Mouse (Mus musculus) layer of hippocampus, postnatal 14 days (tissue): ENCODE data around the gene Rpgrip1l. TPM values are rescaled to one million over a fixed set of nuclear protein-coding genes. Genes with fewer than 3 reads are reported as not detected.

Source experiments
- DNase-seq, 2 experiments: peaks; one replicate each; pipeline ENCODE4 v3.0.0; 2021 to 2022; ENCODE audit warnings: low spot score in 2 of 2, mixed read lengths in 1 of 2
- total RNA-seq, 2 experiments: library from RNA; stranded (reverse); gene quantifications; 2 replicates each; pipeline ENCODE4 v1.2.3; 2021

Rpgrip1l gene
- total RNA-seq, 2 experiments from 2014 or later: 21.0 to 21.9 TPM

- no peak for DNase-seq
These were observed 32.4 kb downstream of the Rpgrip1l start for GRCm38 (mm10) chr8:91280467-91281212.

GRCm38 (mm10) chr8:91278060-91278459 is 35.0 kb downstream of the Rpgrip1l start:
- DNase-seq: no peak

GRCm38 (mm10) chr8:91276337-91276736 is 36.7 kb downstream of the Rpgrip1l start:
- no peak for DNase-seq

GRCm38 (mm10) chr8:91273493-91273892 is 39.6 kb downstream of the Rpgrip1l start:
- no peak for DNase-seq

GRCm38 (mm10) chr8:91269374-91269958 is 43.6 kb downstream of the Rpgrip1l start:
- DNase-seq: no peak

- no peak for DNase-seq
These were observed 48.5 kb downstream of the Rpgrip1l start for GRCm38 (mm10) chr8:91264564-91264963.

- DNase-seq: no peak
These were observed 49.1 kb downstream of the Rpgrip1l start for GRCm38 (mm10) chr8:91263939-91264338.

- DNase-seq: no peak
These were observed 51.5 kb downstream of the Rpgrip1l start for GRCm38 (mm10) chr8:91261598-91261997.

- DNase-seq: no peak
These were observed 62.1 kb downstream of the Rpgrip1l start for GRCm38 (mm10) chr8:91250966-91251365.

GRCm38 (mm10) chr8:91249758-91250466 is 63.1 kb downstream of the Rpgrip1l start:
- DNase-seq: no peak

GRCm38 (mm10) chr8:91245821-91246454 is 67.1 kb downstream of the Rpgrip1l start:
- DNase-seq: no peak

- no peak for DNase-seq
These were observed 70.3 kb downstream of the Rpgrip1l start for GRCm38 (mm10) chr8:91242721-91243120.

- no peak for DNase-seq
These were observed 71.1 kb downstream of the Rpgrip1l start for GRCm38 (mm10) chr8:91241873-91242519.

GRCm38 (mm10) chr8:91241371-91241770 is 71.7 kb downstream of the Rpgrip1l start:
- no peak for DNase-seq

- no peak for DNase-seq
These were observed 75.9 kb downstream of the Rpgrip1l start for GRCm38 (mm10) chr8:91237191-91237590.

GRCm38 (mm10) chr8:91234097-91234496 is 79.0 kb downstream of the Rpgrip1l start:
- no peak for DNase-seq

- no peak for DNase-seq
These were observed 85.6 kb downstream of the Rpgrip1l start for GRCm38 (mm10) chr8:91227421-91227841.

- no peak for DNase-seq
These were observed 88.8 kb downstream of the Rpgrip1l start for GRCm38 (mm10) chr8:91224227-91224626.

- no peak for DNase-seq
These were observed 91.2 kb downstream of the Rpgrip1l start for GRCm38 (mm10) chr8:91221841-91222240.

GRCm38 (mm10) chr8:91218271-91218670 is 94.8 kb downstream of the Rpgrip1l start:
- DNase-seq: no peak
